Mouse (Mus musculus) G1E (cell line): ENCODE results near the gene Nudt2. TPM values are rescaled to one million over a fixed set of nuclear protein-coding genes. Genes with fewer than 3 reads are reported as not detected.
A peak's percentile ranks its signal among the peaks of the same experiment; 100 is the strongest.
"Not testable (repeated sequence)": the region's sequence is repeated elsewhere in the genome, so short reads cannot be mapped to it uniquely, and the experiment has no call there.

Source experiments
- ATAC-seq: 2 replicates; pipeline ENCODE4 v1.8.0; 2016; ENCODE audit warnings: mild to moderate bottlenecking; ENCODE audit not compliant: insufficient number of reproducible peaks, poor library complexity, low FRiP score, severe bottlenecking; ENCODE audit errors: extremely low read depth
- DNase-seq: peaks from one replicate; pipeline ENCODE4 v3.0.0; 2012; ENCODE audit warnings: low spot score
- H3K27me3 ChIP-seq: 2 replicates; pipeline ENCODE4 v1.6.1; 2012; ENCODE audit warnings: mild to moderate bottlenecking, low read length, inconsistent platforms; ENCODE audit not compliant: insufficient read depth
- H3K36me3 ChIP-seq: replicated peaks from 2 replicates; pipeline ENCODE3; 2012; ENCODE audit warnings: mild to moderate bottlenecking, inconsistent platforms
- H3K4me1 ChIP-seq: 2 replicates; pipeline ENCODE4 v1.6.1; 2012; ENCODE audit warnings: low read depth, low read length, inconsistent platforms, mixed read lengths; ENCODE audit not compliant: insufficient read depth
- H3K4me3 ChIP-seq: 2 replicates; pipeline ENCODE4 v1.5.1; 2012; ENCODE audit warnings: low read depth, mild to moderate bottlenecking, inconsistent platforms, low read length, moderate library complexity, mixed read lengths
- H3K9me3 ChIP-seq: replicated peaks from 2 replicates; pipeline ENCODE4 v1.6.1; 2012; ENCODE audit warnings: inconsistent platforms
- CTCF ChIP-seq: IDR thresholded peaks from 2 replicates; pipeline ENCODE4 v1.5.1; 2012; ENCODE audit warnings: low read depth, low read length, inconsistent platforms, mixed read lengths
- GATA1 ChIP-seq: IDR thresholded peaks from 2 replicates; pipeline ENCODE4 v1.6.1; 2012; ENCODE audit warnings: borderline replicate concordance, low read length, inconsistent platforms, mixed read lengths
- GATA2 ChIP-seq: IDR thresholded peaks from 2 replicates; pipeline ENCODE4 v1.6.1; 2012; ENCODE audit warnings: low read depth, low read length, inconsistent platforms, borderline replicate concordance
- POLR2AphosphoS5 ChIP-seq: IDR thresholded peaks from 2 replicates; pipeline ENCODE4 v1.6.1; 2012; ENCODE audit warnings: low read depth, low read length, inconsistent platforms; ENCODE audit not compliant: insufficient replicate concordance
- TAL1 ChIP-seq: conservative IDR thresholded peaks from 2 replicates; pipeline ENCODE4 v1.6.1; 2012; ENCODE audit warnings: low read depth, low read length, inconsistent platforms, mixed read lengths
- polyA plus RNA-seq: library from polyadenylated mRNA; stranded (reverse); fragments of >175 nt; gene quantifications from 2 replicates; pipeline ENCODE4 v1.2.3, GENCODE M21; 2012
- total RNA-seq, 2 experiments: library from RNA; stranded (forward) in 1 of 2; stranded (reverse) in 1 of 2; fragments of 200-1000 nt in 1 of 2; fragments of >200 nt in 1 of 2; fragmentation: Nextera tagmentation in 1 of 2; gene quantifications; 2 replicates each; pipeline ENCODE4 v1.2.3; 2014 to 2017

Nudt2 gene
- total RNA-seq (2014; fragmentation: Nextera tagmentation) (22.5 and 26.6 TPM in 2 replicates), total RNA-seq (2017) (62.3 and 72.7 TPM in 2 replicates), polyA plus RNA-seq (5.9 and 12.4 TPM in 2 replicates)

DNA sequence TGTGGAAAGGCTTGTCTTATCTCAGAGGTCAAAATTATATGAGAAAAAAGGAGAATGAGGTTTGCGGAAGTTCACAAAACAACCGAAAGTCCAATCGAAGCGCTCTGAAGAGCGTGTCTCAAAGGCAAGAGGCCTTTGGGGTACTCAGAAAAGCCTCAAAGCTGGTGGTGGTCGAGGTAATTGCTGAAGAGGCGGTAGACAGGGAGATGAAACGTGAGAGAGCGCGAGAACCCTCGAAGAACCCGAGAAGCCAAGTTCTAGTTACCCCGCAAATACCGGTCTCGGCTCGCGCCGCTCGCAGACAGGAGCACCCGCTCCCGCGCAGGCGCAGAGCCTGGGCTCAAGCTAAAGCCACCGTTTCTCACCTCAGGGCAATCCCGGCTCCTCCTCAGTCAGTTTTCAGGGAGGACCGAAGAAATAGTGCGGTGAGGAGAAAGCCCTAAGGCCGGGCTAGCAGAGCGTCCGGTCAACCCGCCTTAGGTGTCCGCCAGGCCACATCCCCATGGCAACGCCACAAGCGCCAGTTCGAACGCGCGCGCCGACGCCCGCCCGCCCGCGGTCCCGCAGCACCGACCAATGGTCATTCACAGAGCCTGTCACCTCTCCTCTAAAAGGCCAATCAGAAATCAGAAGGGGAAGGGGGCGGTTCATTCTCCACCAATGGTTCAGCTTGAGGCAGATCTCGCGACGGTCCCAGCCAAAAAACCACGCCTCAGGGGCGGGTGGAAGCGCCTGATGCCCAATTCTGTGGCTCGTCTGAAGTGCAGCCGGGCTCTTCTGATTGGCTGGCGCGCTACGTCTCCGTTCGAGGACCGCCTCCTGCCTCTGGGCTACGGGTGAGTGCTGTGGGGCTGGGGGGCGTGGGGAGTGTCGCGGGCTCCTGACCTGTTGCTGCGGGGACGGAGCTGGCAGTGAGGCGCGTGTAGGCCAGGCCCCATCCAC, at the start of gene Nudt2, which contains the start of gene Kif24:
Gene Nudt2 (plus strand): TSS at position 807 of the 942 bp plus-strand sequence.
Gene Kif24 (minus strand): TSS at position 543 of the 942 bp plus-strand sequence.
- TF ChIP-seq GATA2 (no peak), GATA1 (no peak), TAL1 (no peak), CTCF (no peak), POLR2AphosphoS5 (no peak)
- Histone ChIP-seq H3K27me3 (no peaks in the 10 kb centered on the region), H3K4me1 (peaks cover 34% of the 10 kb centered on the region), H3K4me3 (peak within 1 kb of the TSS; percentile 82), H3K9me3 (no peaks in the 10 kb centered on the region), H3K36me3 (peaks cover 28% of the 10 kb centered on the region)
- peak; percentile 99 for ATAC-seq
- peak; percentile 98 for DNase-seq

DNA sequence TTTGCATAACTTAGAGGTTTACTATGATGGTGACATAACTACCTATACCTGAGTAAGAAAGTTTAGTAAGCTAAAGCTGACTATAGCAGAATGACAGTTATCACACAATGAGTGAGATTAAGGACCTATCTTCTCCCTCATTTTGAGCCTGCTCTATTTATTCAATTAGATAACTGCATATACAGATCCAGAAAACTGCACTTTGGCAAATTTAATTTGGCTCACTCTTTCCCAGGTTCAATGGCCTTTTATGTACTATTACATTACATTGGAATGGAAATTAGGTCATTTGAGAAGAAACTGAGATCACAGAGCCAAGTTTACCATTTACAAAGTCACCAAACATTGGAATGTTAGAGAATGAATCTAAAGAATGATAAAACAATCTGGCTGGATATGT, 48.0 kb upstream of the Nudt2 start:
- peaks cover 59% of the 10 kb centered on the region for H3K36me3 ChIP-seq
- no peak overlapping the region for H3K4me3 ChIP-seq
- no peaks in the 10 kb centered on the region for H3K4me1 ChIP-seq
- no peaks in the 10 kb centered on the region for H3K27me3 ChIP-seq
- DNase-seq (no peak), ATAC-seq (no peak)
- TF ChIP-seq GATA2 (no peak), CTCF (no peak), POLR2AphosphoS5 (no peak), TAL1 (no peak), GATA1 (no peak)
- H3K9me3 ChIP-seq, result no peaks in the 10 kb centered on the region

DNA sequence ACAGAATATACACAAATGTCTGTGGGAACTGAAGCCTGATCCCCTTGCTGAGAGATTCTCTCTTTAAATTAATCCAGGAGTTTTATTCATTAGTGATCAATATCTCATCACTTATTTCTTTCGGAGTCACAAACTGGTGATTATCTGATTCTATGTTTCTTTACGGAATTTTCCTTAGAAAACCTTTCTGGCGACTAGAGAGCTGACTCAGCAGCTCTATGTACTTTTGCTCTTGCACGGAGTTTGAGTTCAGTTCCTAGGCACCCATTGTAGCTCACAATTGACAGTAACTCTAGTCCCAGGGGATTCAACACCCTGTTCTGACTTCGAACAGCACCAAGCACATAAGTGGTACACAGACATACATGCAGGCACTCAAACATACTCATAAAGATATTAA, 26.0 kb upstream of the Nudt2 start:
- no peaks in the 10 kb centered on the region for H3K9me3 ChIP-seq
- H3K36me3 ChIP-seq, result peaks cover 60% of the 10 kb centered on the region
- H3K4me3 ChIP-seq, result no peak overlapping the region
- H3K4me1 ChIP-seq, result peaks cover 11% of the 10 kb centered on the region
- no peak for ATAC-seq
- no peak for DNase-seq
- TF ChIP-seq GATA1 (no peak), TAL1 (no peak), CTCF (no peak), POLR2AphosphoS5 (no peak), GATA2 (no peak)
- H3K27me3 ChIP-seq, result no peaks in the 10 kb centered on the region

DNA sequence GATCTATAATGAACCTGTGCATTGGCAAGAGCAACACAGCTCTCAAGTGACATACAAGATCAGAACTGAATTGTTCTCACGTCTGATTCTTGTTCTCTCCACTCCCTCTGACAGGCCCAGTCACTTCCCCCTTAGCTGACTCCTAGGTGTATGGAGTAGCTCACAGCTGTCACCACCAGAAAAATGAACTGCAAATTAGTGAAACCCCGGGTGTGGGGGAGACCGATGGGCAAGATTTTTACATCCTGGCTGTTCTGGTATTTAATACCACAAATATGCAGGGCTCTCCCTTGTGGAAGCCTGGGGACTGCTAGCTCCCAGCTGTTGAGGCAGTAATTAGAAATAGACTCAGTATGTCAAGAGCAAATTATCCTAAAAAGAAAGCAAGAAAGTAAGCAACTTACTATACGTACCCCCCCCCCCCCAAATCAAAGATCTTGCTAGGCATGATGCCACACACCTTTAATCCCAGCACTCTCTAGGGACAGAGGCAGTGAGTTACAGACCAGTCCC, 22.1 kb upstream of the Nudt2 start:
- no peak for DNase-seq
- Histone ChIP-seq H3K27me3 (no peaks in the 10 kb centered on the region), H3K36me3 (peaks cover 70% of the 10 kb centered on the region), H3K4me3 (no peak overlapping the region), H3K9me3 (no peaks in the 10 kb centered on the region), H3K4me1 (peaks cover 7% of the 10 kb centered on the region)
- no peak for TF ChIP-seq CTCF
- no peak for TF ChIP-seq TAL1
- TF ChIP-seq GATA1, result no peak
- no peak for TF ChIP-seq POLR2AphosphoS5
- no peak for TF ChIP-seq GATA2
- ATAC-seq, result no peak

DNA sequence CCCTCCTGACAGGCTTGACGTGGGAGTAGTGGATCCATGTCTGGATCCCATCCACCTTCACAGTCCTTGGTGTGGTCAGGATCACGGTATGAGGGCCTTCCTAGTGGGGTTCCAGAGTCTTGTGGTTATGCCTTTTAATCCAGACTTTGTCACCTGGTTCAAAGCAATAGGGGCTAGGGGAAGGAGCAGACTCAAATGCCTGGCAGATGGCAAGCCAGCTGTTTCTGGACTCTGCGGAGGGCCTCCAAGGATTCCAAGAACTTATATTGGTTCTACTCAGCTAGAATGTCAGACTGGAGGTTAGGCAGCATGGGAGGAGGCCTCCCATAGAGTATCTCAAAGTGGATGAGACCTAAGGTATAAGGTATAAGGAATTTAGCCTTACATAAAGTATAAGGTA, 17.4 kb upstream of the Nudt2 start:
- H3K27me3 ChIP-seq, result no peaks in the 10 kb centered on the region
- no peak overlapping the region for H3K4me3 ChIP-seq
- ATAC-seq, result no peak
- TF ChIP-seq GATA2 (no peak), CTCF (no peak), TAL1 (no peak), POLR2AphosphoS5 (no peak), GATA1 (no peak)
- H3K9me3 ChIP-seq, result no peaks in the 10 kb centered on the region
- DNase-seq, result no peak
- H3K36me3 ChIP-seq, result peaks cover 87% of the 10 kb centered on the region
- H3K4me1 ChIP-seq, result no peaks in the 10 kb centered on the region; the same call in 1 of the 2 replicates

DNA sequence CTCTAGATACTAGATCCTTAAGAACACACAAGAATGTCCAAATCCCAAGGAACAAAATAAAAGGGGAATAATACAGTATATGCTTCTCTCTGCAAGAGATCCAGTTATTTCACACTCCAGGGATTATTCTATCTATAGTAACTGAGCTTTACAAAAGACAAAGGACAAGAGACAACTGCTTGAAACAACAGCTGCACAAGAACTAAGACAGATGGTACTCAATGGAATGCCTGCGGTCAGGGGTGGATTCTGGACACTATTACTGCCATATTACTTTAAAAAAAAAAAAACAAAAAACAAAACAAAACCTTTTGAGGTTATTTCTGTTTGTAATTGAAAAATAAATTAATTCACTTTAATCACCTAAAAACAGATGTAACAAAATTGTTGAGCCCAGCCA, 4.3 kb upstream of the Nudt2 start:
- peaks cover 22% of the 10 kb centered on the region for H3K4me1 ChIP-seq
- ATAC-seq (no peak), DNase-seq (no peak)
- H3K36me3 ChIP-seq, result peaks cover 13% of the 10 kb centered on the region
- no peak for TF ChIP-seq TAL1
- no peak for TF ChIP-seq POLR2AphosphoS5
- no peak for TF ChIP-seq CTCF
- TF ChIP-seq GATA1, result no peak
- TF ChIP-seq GATA2, result no peak
- no peaks in the 10 kb centered on the region for H3K27me3 ChIP-seq
- no peak overlapping the region for H3K4me3 ChIP-seq
- H3K9me3 ChIP-seq, result no peaks in the 10 kb centered on the region

DNA sequence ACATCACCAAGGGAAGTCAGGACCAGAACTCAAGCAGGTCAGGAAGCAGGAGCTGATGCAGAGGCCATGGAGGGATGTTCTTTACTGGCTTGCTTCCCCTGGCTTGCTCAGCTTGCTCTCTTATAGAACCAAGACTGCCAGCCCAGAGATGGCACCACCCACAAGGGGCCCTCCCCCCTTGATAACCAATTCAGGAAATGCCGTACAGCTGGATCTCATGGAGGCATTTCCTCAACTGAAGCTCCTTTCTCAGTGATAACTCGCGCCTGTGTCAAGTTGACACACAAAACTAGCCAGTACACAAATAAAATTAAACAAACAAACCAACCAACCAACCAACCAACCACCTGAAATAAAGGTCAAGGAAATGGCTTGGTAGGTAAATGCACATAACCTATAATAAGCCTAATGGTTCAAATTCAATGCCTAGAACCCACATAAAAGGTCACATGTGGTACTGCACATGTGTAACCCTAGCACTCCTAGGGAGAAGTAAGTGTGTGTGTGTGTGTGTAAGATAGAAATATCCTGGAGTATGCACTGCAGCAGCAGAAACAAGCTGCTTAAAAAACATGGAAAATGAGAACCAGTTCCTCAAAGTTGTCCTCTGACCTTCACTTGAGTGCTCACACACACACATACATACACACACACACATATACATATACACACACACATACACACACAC, 1.8 kb upstream of the Nudt2 start:
- not testable (repeated sequence) for ATAC-seq, H3K9me3 ChIP-seq, DNase-seq, H3K27me3 ChIP-seq
- peak overlapping the region; percentile 82 for H3K4me3 ChIP-seq
- H3K4me1 ChIP-seq, result peaks cover 26% of the 10 kb centered on the region
- peaks cover 20% of the 10 kb centered on the region for H3K36me3 ChIP-seq
